Mouse (Mus musculus) liver, postnatal 0 days (tissue): Measurements from ENCODE around the gene Zfp467. TPM values are rescaled to one million over a fixed set of nuclear protein-coding genes. Genes with fewer than 3 reads are reported as not detected.

Experiments
- ATAC-seq: fragments of 200-750 bp; cut with Nextera tagmentation; 2 replicates; pipeline ENCODE4 v1.8.0; 2017; ENCODE audit warnings: mild to moderate bottlenecking, moderate library complexity
- DNase-seq: peaks from one replicate; pipeline ENCODE4 v3.0.0-alpha.2; 2016
- H3K27ac ChIP-seq: fragments of 300-500 bp; sonication (generic); 2 replicates; pipeline ENCODE4 v1.5.1; 2014; ENCODE audit warnings: antibody characterized with exemption, moderate library complexity, mild to moderate bottlenecking, low read depth
- H3K27me3 ChIP-seq: fragments of 300-500 bp; sonication (generic); 2 replicates; pipeline ENCODE4 v1.6.1; 2014; ENCODE audit warnings: low read length, control low read depth, mixed read lengths; ENCODE audit not compliant: insufficient read depth
- H3K36me3 ChIP-seq: fragments of 300-500 bp; sonication (generic); replicated peaks from 2 replicates; pipeline ENCODE4 v1.6.1; 2014; ENCODE audit warnings: mild to moderate bottlenecking, control low read depth, low read length, moderate library complexity, mixed read lengths; ENCODE audit not compliant: insufficient read depth
- H3K4me1 ChIP-seq: fragments of 300-500 bp; sonication (generic); 2 replicates; pipeline ENCODE4 v1.6.1; 2014; ENCODE audit warnings: antibody characterized with exemption, mild to moderate bottlenecking, control low read depth; ENCODE audit not compliant: insufficient read depth
- H3K4me2 ChIP-seq: fragments of 300-500 bp; sonication (generic); 2 replicates; pipeline ENCODE4 v1.6.1; 2014; ENCODE audit warnings: low read depth, mild to moderate bottlenecking, low read length, moderate library complexity, mixed read lengths
- H3K4me3 ChIP-seq: fragments of 300-500 bp; sonication (generic); 2 replicates; pipeline ENCODE4 v1.5.1; 2014; ENCODE audit warnings: low read depth, low read length
- H3K9ac ChIP-seq: fragments of 300-500 bp; sonication (generic); replicated peaks from 2 replicates; pipeline ENCODE4 v1.6.1; 2014; ENCODE audit warnings: mild to moderate bottlenecking, moderate library complexity
- H3K9me3 ChIP-seq: fragments of 300-500 bp; sonication (generic); 2 replicates; pipeline ENCODE4 v1.6.1; 2016; ENCODE audit warnings: mild to moderate bottlenecking, control low read depth, low read length, mixed read lengths
- CTCF ChIP-seq: sonication (generic); IDR thresholded peaks from 2 replicates; pipeline ENCODE4 v1.5.1; 2016; ENCODE audit warnings: antibody characterized with exemption, low read depth
- EP300 ChIP-seq: IDR thresholded peaks from 2 replicates; pipeline ENCODE4 v1.6.1; 2016; ENCODE audit warnings: antibody characterized with exemption, low read depth, mild to moderate bottlenecking
- WGBS: fragments of 180-500 bp; shearing (Covaris S2); extraction: QIAGEN DNeasy Blood & Tissue Kit; methylation state at CpG from one replicate; pipeline ENCODE4 v1.1.7; 2014; ENCODE audit not compliant: insufficient replicate concordance; 5-methylcytosine and 5-hydroxymethylcytosine counted together
- polyA plus RNA-seq: library from polyadenylated mRNA; unstranded; fragments of >200 nt; fragmentation: Nextera tagmentation; extraction: Ambion mirVana; gene quantifications from 2 replicates; pipeline ENCODE4 v1.2.1, GENCODE M21; 2015

The Zfp467 gene
- polyA plus RNA-seq, 1 experiment from 2014 or later: 4.9 TPM

DNA sequence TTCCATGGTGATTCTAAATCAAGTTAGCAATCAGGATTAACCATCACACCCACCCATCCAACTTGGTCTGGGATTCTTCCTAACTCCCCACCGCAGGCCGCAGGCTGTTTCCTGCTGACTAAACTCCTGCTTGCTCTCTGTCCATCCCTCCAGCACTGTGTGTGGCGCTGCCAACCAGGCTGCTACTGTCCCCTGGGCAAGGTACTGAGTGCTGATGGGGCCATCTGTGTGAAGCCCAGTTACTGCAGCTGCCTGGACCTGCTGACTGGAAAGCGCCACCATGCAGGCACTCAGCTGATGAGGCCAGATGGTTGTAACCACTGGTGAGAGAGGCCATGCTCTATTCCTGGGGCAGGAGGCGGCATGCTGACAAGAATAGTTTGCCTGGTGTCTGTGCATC is 36.9 kb upstream of the Zfp467 start:
- ATAC-seq (no peak), DNase-seq (no peak)
- TF ChIP-seq EP300 (no peak), CTCF (no peak)
- Histone ChIP-seq H3K4me3 (no peak overlapping the region), H3K4me1 (no peaks in the 10 kb centered on the region), H3K9ac (no peak overlapping the region), H3K27me3 (no peaks in the 10 kb centered on the region), H3K36me3 (no peaks in the 10 kb centered on the region), H3K9me3 (no peaks in the 10 kb centered on the region), H3K27ac (no peak overlapping the region), H3K4me2 (no peak overlapping the region)
- WGBS: 69% methylated on average over 5 of the region's 5 CpGs

DNA sequence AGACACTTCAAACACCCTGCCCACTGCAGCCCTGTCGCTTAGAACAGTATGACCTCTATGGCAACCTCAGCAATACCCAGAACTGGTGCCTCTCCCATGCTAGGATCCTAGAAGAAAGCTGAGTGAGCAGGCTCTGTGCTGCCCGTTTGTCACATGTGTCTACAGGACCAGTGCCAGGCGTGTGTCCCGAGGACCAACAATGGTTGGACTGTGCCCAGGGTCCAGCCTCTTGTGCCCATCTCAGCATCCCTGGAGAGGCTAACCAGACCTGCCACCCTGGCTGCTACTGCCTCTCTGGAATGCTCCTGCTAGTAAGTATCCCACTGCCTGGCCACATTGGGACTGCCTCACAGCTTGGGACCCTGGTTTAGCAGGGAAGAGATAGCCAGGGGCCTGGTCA is 32.8 kb upstream of the Zfp467 start:
- H3K36me3 ChIP-seq: no peaks in the 10 kb centered on the region
- WGBS: 81% methylated on average over 4 of the region's 4 CpGs
- H3K4me2 ChIP-seq: no peak overlapping the region
- H3K4me3 ChIP-seq: no peak overlapping the region
- no peak overlapping the region for H3K9ac ChIP-seq
- H3K27me3 ChIP-seq: no peaks in the 10 kb centered on the region
- no peak for ATAC-seq
- DNase-seq: no peak
- TF ChIP-seq EP300 (no peak), CTCF (no peak)
- H3K9me3 ChIP-seq: no peaks in the 10 kb centered on the region
- H3K27ac ChIP-seq: no peak overlapping the region
- no peaks in the 10 kb centered on the region for H3K4me1 ChIP-seq

DNA sequence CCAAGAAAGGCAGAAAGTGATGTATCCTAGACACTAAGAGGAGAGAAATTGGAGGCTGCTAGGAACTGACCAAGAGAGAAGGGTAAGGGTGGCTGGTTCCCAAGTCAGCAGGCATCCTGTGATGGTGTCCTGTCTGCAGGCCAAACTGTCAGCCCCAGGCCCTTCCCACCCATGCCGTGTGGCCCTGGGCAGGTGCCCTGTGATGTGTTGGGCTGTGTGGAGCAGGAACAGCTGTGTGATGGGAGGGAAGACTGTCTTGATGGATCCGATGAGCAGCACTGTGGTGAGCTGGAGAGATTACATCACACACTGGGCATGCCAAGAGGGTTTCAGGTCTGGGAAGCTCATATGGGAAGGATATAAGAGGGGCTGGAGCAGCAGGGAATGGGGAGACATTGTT is 25.1 kb upstream of the Zfp467 start:
- ATAC-seq (no peak), DNase-seq (no peak)
- Histone ChIP-seq H3K9ac (no peak overlapping the region), H3K4me3 (no peak overlapping the region), H3K27ac (no peak overlapping the region), H3K9me3 (no peaks in the 10 kb centered on the region), H3K27me3 (no peaks in the 10 kb centered on the region), H3K4me2 (no peak overlapping the region), H3K36me3 (no peaks in the 10 kb centered on the region), H3K4me1 (no peaks in the 10 kb centered on the region)
- 74% methylated on average over 2 of the region's 2 CpGs for WGBS
- no peak for TF ChIP-seq CTCF
- no peak for TF ChIP-seq EP300

DNA sequence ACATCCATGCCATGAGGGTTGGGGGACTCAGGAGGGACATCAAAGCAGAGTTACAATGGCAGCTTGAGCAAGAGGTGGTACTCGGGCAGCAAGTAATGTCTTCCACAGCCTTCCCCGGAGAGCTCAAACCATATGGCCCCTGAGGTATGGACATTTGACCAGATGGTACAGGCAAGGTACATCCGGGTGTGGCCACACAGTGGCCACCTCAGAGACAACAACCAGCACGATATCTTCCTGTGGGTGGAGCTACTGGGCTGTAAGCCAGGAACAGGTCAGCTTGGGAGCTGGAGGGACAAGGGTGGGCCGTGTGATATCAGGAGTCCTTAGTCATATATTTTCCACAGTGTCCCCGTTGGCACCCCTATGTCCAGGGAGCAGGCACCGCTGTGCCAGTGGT is 21.9 kb upstream of the Zfp467 start:
- Histone ChIP-seq H3K4me2 (no peak overlapping the region), H3K4me3 (no peak overlapping the region), H3K27ac (no peak overlapping the region), H3K9me3 (no peaks in the 10 kb centered on the region), H3K27me3 (no peaks in the 10 kb centered on the region), H3K9ac (no peak overlapping the region), H3K36me3 (no peaks in the 10 kb centered on the region), H3K4me1 (no peaks in the 10 kb centered on the region)
- DNase-seq (no peak), ATAC-seq (no peak)
- WGBS: 67% methylated on average over 7 of the region's 7 CpGs
- no peak for TF ChIP-seq CTCF
- TF ChIP-seq EP300: no peak

DNA sequence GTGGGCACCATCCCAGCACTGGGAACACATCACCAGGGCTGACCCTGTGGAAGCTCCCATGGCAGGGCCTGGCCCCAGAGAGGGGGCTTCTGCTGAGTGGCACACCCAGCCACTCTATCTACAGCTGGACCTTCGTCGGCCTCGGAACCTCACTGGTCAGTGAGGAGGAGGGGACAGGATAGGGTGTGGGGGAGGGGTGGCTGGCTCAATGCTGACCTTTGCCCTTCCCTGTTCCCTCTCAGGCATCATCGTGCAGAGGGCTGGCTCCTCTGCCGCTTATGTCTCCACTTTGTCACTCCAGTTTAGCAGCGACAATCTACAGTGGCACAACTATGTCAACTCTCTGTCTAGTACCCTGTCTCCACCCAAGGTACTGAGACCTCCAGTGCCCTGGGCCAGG is 21.1 kb upstream of the Zfp467 start:
- 41% methylated on average over 6 of the region's 6 CpGs for WGBS
- peak; percentile 55 for DNase-seq

DNA sequence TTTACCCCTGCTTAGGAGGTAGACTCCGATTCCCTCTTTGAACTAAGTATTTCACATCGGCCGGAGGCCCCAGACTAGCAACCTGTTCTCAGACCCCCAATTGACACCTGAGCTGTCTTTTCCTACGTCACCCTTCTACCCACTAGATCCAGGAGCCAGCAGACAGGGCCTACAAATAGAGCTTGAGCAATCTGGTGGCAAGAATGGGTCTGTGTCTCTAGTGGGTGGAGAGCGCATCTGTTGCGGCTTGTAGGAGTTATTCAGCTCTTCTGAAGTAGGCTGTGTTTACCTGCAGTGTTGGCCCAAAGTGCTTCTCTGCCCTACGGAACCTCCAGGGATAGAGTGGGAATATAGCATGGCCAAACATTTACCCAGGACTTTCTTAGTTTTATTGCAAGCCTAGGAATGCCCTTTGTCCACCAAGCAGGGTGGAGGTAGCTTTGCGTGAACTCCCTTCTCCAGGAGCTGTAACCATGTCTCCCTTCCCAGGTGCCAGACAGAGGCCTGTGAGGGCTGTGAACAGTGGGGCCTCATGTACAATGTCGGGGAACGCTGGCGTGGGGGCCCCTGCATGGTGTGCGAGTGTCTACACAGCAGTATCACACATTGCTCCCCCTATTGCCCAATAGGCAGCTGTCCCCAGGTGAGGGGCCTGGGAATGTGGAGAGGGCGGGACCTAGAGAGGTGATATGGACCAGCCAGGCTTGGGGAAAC is 19.5 kb upstream of the Zfp467 start:
- Histone ChIP-seq H3K36me3 (no peaks in the 10 kb centered on the region), H3K27ac (no peak overlapping the region), H3K4me1 (no peaks in the 10 kb centered on the region), H3K4me3 (no peak overlapping the region), H3K9ac (no peak overlapping the region), H3K9me3 (no peaks in the 10 kb centered on the region), H3K27me3 (no peaks in the 10 kb centered on the region), H3K4me2 (no peak overlapping the region)
- DNase-seq (no peak), ATAC-seq (no peak)
- TF ChIP-seq EP300: no peak
- no peak for TF ChIP-seq CTCF
- WGBS: 77% methylated on average over 13 of the region's 13 CpGs

More for the DNA sequence above, 21.1 kb upstream of the Zfp467 start:
- TF ChIP-seq CTCF (no peak), EP300 (no peak)
- H3K27ac ChIP-seq: no peak overlapping the region
- no peak overlapping the region for H3K4me2 ChIP-seq
- H3K36me3 ChIP-seq: no peaks in the 10 kb centered on the region
- no peaks in the 10 kb centered on the region for H3K4me1 ChIP-seq
- no peak overlapping the region for H3K4me3 ChIP-seq
- H3K9me3 ChIP-seq: no peaks in the 10 kb centered on the region
- ATAC-seq: peak; percentile 91
- no peak overlapping the region for H3K9ac ChIP-seq
- no peaks in the 10 kb centered on the region for H3K27me3 ChIP-seq

DNA sequence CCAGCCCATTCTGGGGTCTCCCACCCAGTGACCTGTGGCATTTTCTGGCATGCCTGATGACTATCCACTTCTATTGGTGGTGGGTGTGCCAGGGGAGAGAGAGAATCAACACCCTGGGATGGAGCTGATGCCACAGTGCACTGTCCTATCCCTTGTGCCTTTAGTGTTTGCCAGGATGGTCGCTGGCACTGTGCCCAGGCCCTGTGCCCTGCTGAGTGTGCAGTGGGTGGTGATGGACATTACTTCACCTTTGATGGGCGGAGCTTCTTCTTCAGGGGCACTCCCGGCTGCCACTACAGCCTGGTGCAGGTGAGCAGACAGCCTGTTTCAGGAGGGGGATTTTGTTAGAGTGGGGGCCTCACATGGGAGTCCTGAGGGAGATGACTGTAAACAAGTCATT is 7.1 kb upstream of the Zfp467 start:
- Histone ChIP-seq H3K27me3 (no peaks in the 10 kb centered on the region), H3K36me3 (no peaks in the 10 kb centered on the region), H3K9ac (no peak overlapping the region), H3K4me1 (no peaks in the 10 kb centered on the region), H3K4me3 (no peak overlapping the region), H3K27ac (no peak overlapping the region), H3K9me3 (no peaks in the 10 kb centered on the region), H3K4me2 (no peak overlapping the region)
- TF ChIP-seq CTCF: no peak
- TF ChIP-seq EP300: no peak
- no peak for ATAC-seq
- DNase-seq: peak; percentile 30
- WGBS: 65% methylated on average over 3 of the region's 3 CpGs
